Mouse (Mus musculus): ENCODE measurements around the gene 3110082I17Rik. TPM values are rescaled to one million over a fixed set of nuclear protein-coding genes. Genes with fewer than 3 reads are reported as not detected.

3110082I17Rik gene
- total and polyA plus RNA-seq, 3 experiments = 16.4 to 48.6 (median 18.8) TPM

- no peak for ATAC-seq (ENCODE audit: extremely low read depth, insufficient number of reproducible peaks, low FRiP score, poor library complexity, severe bottlenecking)
- no peak for TF ChIP-seq GATA1 (IDR thresholded peaks at IDR 0.05; ENCODE audit: borderline replicate concordance, low read length)
- TF ChIP-seq GATA2 (IDR thresholded peaks at IDR 0.05; ENCODE audit: borderline replicate concordance, low read depth, low read length) = no peak
- no peak for TF ChIP-seq POLR2AphosphoS5 (IDR thresholded peaks at IDR 0.05; ENCODE audit: insufficient replicate concordance, low read depth, low read length)
- no peak for TF ChIP-seq CTCF (IDR thresholded peaks at IDR 0.05; ENCODE audit: low read depth, low read length)
- Histone ChIP-seq H3K4me1 (ENCODE audit: insufficient read depth, low read depth, low read length) (peaks cover 85% of the 10 kb centered on the region), H3K36me3 (replicated peaks) (peaks cover 58% of the 10 kb centered on the region), H3K4me3 (ENCODE audit: low read depth, low read length) (peak overlapping the region; percentile 89), H3K9me3 (replicated peaks) (no peaks in the 10 kb centered on the region), H3K27me3 (ENCODE audit: insufficient read depth, low read length) (no peaks in the 10 kb centered on the region)
- no peak for DNase-seq (ENCODE audit: low spot score)
These were observed 77.1 kb downstream of the 3110082I17Rik start for GRCm38 (mm10) chr5:139383234-139383633.

DNA sequence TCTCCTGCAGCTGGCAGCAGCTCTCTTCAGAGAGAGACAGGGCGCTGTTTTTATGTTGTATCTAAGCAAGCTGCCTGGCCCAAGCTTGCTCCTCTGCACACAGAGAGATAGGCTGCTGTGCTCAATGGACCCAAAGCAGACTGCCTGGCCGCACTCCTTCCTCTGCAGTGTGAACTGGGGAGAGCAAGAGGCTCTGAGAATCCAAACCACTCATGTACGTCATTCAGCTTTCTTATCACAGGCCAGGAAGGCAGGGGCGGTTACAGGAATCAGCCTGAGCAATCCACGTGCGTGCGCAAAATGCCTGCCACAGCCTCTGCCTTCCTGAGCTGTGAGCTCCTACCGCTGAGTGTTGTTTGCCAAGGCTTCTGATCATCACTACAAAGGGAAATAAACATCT, 77.6 kb downstream of the 3110082I17Rik start:
- H3K4me1 ChIP-seq (ENCODE audit: insufficient read depth, low read depth, low read length) = peaks cover 85% of the 10 kb centered on the region
- peak overlapping the region; percentile 89 for H3K4me3 ChIP-seq (ENCODE audit: low read depth, low read length)
- peaks cover 55% of the 10 kb centered on the region for H3K36me3 ChIP-seq (replicated peaks)
- TF ChIP-seq GATA1 (IDR thresholded peaks at IDR 0.05; ENCODE audit: borderline replicate concordance, low read length) (no peak), POLR2AphosphoS5 (IDR thresholded peaks at IDR 0.05; ENCODE audit: insufficient replicate concordance, low read depth, low read length) (no peak), CTCF (IDR thresholded peaks at IDR 0.05; ENCODE audit: low read depth, low read length) (no peak), GATA2 (IDR thresholded peaks at IDR 0.05; ENCODE audit: borderline replicate concordance, low read depth, low read length) (no peak), TAL1 (conservative IDR thresholded peaks at IDR 0.05; ENCODE audit: low read depth, low read length) (no peak; the same call in none of the 2 replicates)
- no peaks in the 10 kb centered on the region for H3K27me3 ChIP-seq (ENCODE audit: insufficient read depth, low read length)
- peak; percentile 72 for ATAC-seq (ENCODE audit: extremely low read depth, insufficient number of reproducible peaks, low FRiP score, poor library complexity, severe bottlenecking)
- DNase-seq (ENCODE audit: low spot score) = peak; percentile 80
- H3K9me3 ChIP-seq (replicated peaks) = no peaks in the 10 kb centered on the region

GRCm38 (mm10) chr5:139381586-139382513, 78.5 kb downstream of the 3110082I17Rik start:
- TF ChIP-seq TAL1 (conservative IDR thresholded peaks at IDR 0.05; ENCODE audit: low read depth, low read length) (peak; percentile 70), POLR2AphosphoS5 (IDR thresholded peaks at IDR 0.05; ENCODE audit: insufficient replicate concordance, low read depth, low read length) (peak; percentile 75; the same call in 1 of the 2 replicates), GATA1 (IDR thresholded peaks at IDR 0.05; ENCODE audit: borderline replicate concordance, low read length) (no peak), GATA2 (IDR thresholded peaks at IDR 0.05; ENCODE audit: borderline replicate concordance, low read depth, low read length) (peak; percentile 85; the same call in 1 of the 2 replicates), CTCF (IDR thresholded peaks at IDR 0.05; ENCODE audit: low read depth, low read length) (no peak)
- H3K4me1 ChIP-seq (ENCODE audit: insufficient read depth, low read depth, low read length) = peaks cover 85% of the 10 kb centered on the region

GRCm38 (mm10) chr5:139380385-139381248, 79.7 kb downstream of the 3110082I17Rik start:
- Histone ChIP-seq H3K9me3 (replicated peaks) (no peaks in the 10 kb centered on the region), H3K4me3 (ENCODE audit: low read depth, low read length) (peak overlapping the region; percentile 89), H3K27me3 (ENCODE audit: insufficient read depth, low read length) (no peaks in the 10 kb centered on the region), H3K36me3 (replicated peaks) (peaks cover 42% of the 10 kb centered on the region), H3K4me1 (ENCODE audit: insufficient read depth, low read depth, low read length) (peaks cover 84% of the 10 kb centered on the region)
- ATAC-seq (ENCODE audit: extremely low read depth, insufficient number of reproducible peaks, low FRiP score, poor library complexity, severe bottlenecking) = peak; percentile 37
- TF ChIP-seq GATA2 (IDR thresholded peaks at IDR 0.05; ENCODE audit: borderline replicate concordance, low read depth, low read length) (no peak), TAL1 (conservative IDR thresholded peaks at IDR 0.05; ENCODE audit: low read depth, low read length) (no peak), POLR2AphosphoS5 (IDR thresholded peaks at IDR 0.05; ENCODE audit: insufficient replicate concordance, low read depth, low read length) (no peak), CTCF (IDR thresholded peaks at IDR 0.05; ENCODE audit: low read depth, low read length) (no peak), GATA1 (IDR thresholded peaks at IDR 0.05; ENCODE audit: borderline replicate concordance, low read length) (no peak)
- peak; percentile 80 for DNase-seq (ENCODE audit: low spot score)

More at GRCm38 (mm10) chr5:139381586-139382513, 78.5 kb downstream of the 3110082I17Rik start:
- ATAC-seq (ENCODE audit: extremely low read depth, insufficient number of reproducible peaks, low FRiP score, poor library complexity, severe bottlenecking) (peak; percentile 38), DNase-seq (ENCODE audit: low spot score) (peak; percentile 69)
- H3K9me3 ChIP-seq (replicated peaks) = no peaks in the 10 kb centered on the region
- peaks cover 46% of the 10 kb centered on the region for H3K36me3 ChIP-seq (replicated peaks)
- peak overlapping the region; percentile 89 for H3K4me3 ChIP-seq (ENCODE audit: low read depth, low read length)
- H3K27me3 ChIP-seq (ENCODE audit: insufficient read depth, low read length) = no peaks in the 10 kb centered on the region

- DNase-seq (ENCODE audit: low spot score) (no peak), ATAC-seq (ENCODE audit: extremely low read depth, insufficient number of reproducible peaks, low FRiP score, poor library complexity, severe bottlenecking) (no peak)
- peak overlapping the region; percentile 89 for H3K4me3 ChIP-seq (ENCODE audit: low read depth, low read length)
- H3K27me3 ChIP-seq (ENCODE audit: insufficient read depth, low read length) = no peaks in the 10 kb centered on the region
- H3K4me1 ChIP-seq (ENCODE audit: insufficient read depth, low read depth, low read length) = peaks cover 83% of the 10 kb centered on the region
- no peak for TF ChIP-seq CTCF (IDR thresholded peaks at IDR 0.05; ENCODE audit: low read depth, low read length)
- H3K9me3 ChIP-seq (replicated peaks) = no peaks in the 10 kb centered on the region
- H3K36me3 ChIP-seq (replicated peaks) = peaks cover 41% of the 10 kb centered on the region
These were observed 80.4 kb downstream of the 3110082I17Rik start for GRCm38 (mm10) chr5:139379771-139380384.
